Mouse (Mus musculus): ENCODE data around the gene Slc2a4. TPM values are rescaled to one million over a fixed set of nuclear protein-coding genes. Genes with fewer than 3 reads are reported as not detected.

The Slc2a4 gene
- polyA plus RNA-seq, 1 experiment: 78.6 TPM

DNA sequence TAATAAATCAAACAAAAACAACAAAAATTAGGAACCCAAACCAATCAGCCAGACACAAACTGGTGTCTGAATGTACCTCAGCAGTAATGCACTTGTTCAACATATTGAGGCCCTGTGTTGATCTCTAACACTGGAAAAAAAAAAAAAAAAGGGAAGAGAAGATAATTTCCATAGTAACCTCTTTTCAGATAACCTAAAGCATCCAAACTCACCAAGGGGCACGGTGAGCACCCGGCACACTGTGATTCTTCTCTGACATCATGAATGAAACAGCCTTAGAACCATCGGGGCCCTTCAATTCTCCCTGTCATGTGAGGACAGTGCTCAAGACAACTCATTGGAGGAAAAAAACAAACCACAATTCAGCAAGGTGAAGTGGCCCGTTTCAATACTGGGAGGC is 18.3 kb downstream of the Slc2a4 start:
- Histone ChIP-seq H3K4me3 (ENCODE audit: insufficient read depth, low read depth, low read length) (no peak overlapping the region), H3K4me1 (ENCODE audit: control insufficient read depth, insufficient read depth, low read length) (no peaks in the 10 kb centered on the region; the same call in 1 of the 2 replicates), H3K27me3 (replicated peaks; ENCODE audit: control insufficient read depth, insufficient read depth, low read length) (no peaks in the 10 kb centered on the region), H3K27ac (ENCODE audit: insufficient read depth, low read depth, low read length) (no peak overlapping the region), H3K36me3 (ENCODE audit: control insufficient read depth, insufficient read depth, low read length) (no peaks in the 10 kb centered on the region)
- WGBS: 80% methylated on average over 4 of the region's 4 CpGs
- no peak for DNase-seq
- TF ChIP-seq POLR2A (IDR thresholded peaks at IDR 0.05; ENCODE audit: low read depth, low read length): no peak
- no peak for TF ChIP-seq CTCF (conservative IDR thresholded peaks at IDR 0.05; ENCODE audit: insufficient read depth, insufficient read length, low read depth, low read length)

DNA sequence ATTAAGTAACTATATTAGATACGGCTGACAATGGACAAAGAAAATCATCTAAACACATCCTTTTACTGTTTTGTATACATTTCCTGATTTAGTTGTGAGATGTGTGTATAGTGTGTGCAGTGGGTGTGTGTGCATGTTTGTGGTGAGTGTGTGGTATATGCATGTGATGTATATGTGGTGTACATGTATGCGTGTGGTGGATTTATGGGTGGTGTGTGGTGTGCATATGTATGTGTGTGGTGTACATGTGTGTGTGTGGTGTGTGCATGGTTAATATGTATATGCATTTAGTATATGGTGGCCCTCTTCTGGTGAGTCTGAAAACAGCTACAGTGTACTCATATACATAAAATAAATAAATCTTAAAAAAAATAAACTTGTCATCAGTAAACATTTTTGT is 20.5 kb downstream of the Slc2a4 start:
- DNase-seq: no peak
- Histone ChIP-seq H3K36me3 (ENCODE audit: control insufficient read depth, insufficient read depth, low read length) (no peaks in the 10 kb centered on the region), H3K4me3 (ENCODE audit: insufficient read depth, low read depth, low read length) (no peak overlapping the region), H3K27me3 (replicated peaks; ENCODE audit: control insufficient read depth, insufficient read depth, low read length) (no peaks in the 10 kb centered on the region), H3K27ac (ENCODE audit: insufficient read depth, low read depth, low read length) (no peak overlapping the region), H3K4me1 (ENCODE audit: control insufficient read depth, insufficient read depth, low read length) (peaks cover 3% of the 10 kb centered on the region; the same call in 1 of the 2 replicates)
- 98% methylated on average over 2 of the region's 2 CpGs for WGBS
- TF ChIP-seq POLR2A (IDR thresholded peaks at IDR 0.05; ENCODE audit: low read depth, low read length) (no peak), CTCF (conservative IDR thresholded peaks at IDR 0.05; ENCODE audit: insufficient read depth, insufficient read length, low read depth, low read length) (no peak)

DNA sequence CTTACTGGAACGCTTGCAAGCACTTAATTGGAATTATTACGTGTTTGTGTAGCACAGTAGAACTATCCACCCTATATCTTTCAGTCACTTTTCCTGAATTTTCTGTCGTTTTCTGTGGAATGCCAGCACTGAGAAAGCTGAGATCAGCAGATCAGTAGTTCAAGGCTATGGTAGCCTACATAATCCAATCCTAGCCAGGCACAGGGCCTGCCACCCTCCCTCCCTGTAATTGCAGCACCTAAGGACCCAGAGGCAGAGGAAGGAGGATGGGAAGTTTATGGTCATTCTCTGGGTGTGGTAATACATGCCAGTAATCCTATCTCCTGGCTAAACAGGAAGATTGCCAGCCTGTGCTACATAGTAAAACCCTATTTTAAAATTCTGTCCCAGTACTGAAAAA is 25.2 kb downstream of the Slc2a4 start:
- no peak for TF ChIP-seq POLR2A (IDR thresholded peaks at IDR 0.05; ENCODE audit: low read depth, low read length)
- no peak for TF ChIP-seq CTCF (conservative IDR thresholded peaks at IDR 0.05; ENCODE audit: insufficient read depth, insufficient read length, low read depth, low read length)
- H3K4me3 ChIP-seq (ENCODE audit: insufficient read depth, low read depth, low read length): no peak overlapping the region
- H3K4me1 ChIP-seq (ENCODE audit: control insufficient read depth, insufficient read depth, low read length): peaks cover 6% of the 10 kb centered on the region; the same call in 1 of the 2 replicates
- H3K27ac ChIP-seq (ENCODE audit: insufficient read depth, low read depth, low read length): peak overlapping the region; percentile 20; the same call in 1 of the 2 replicates
- no peaks in the 10 kb centered on the region for H3K27me3 ChIP-seq (replicated peaks; ENCODE audit: control insufficient read depth, insufficient read depth, low read length)
- WGBS: 53% methylated on average over 3 of the region's 3 CpGs
- no peak for DNase-seq
- peaks cover 2% of the 10 kb centered on the region; the same call in 1 of the 2 replicates for H3K36me3 ChIP-seq (ENCODE audit: control insufficient read depth, insufficient read depth, low read length)

DNA sequence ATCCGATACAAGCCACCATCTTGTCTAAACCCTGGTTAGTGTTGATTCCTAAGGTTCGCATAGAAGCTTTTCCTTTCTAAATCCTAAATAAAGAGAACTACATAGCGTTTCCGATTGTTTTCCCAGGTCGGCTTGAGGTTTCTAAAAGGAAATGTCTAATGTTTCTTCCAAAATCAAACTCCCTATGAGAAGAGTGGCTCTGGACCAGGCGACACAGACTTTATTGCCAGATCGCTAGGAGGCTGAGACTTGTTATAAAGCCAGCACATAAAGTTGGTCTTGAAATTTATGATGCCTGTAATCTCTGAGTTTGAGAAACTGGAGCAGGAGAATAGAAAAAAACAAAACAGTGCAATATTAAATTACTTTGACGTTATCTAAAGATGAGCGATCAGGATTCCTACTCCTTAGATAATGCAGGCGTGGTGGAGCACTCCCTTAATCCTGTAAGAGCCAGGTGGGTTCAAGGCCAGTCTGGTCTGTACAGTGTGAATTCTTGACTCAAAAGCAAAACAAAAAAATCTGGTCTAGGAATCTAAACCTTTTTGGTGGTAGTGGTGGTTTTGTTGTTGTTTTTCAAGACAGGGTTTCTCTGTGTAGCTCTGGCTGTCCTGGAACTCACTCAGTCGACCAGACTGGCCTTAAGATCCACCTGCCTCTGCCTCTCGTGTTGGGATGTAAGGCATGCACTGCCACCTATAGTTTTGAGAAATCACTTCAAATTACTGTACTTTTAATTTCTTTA is 25.8 kb downstream of the Slc2a4 start:
- H3K4me3 ChIP-seq (ENCODE audit: insufficient read depth, low read depth, low read length): peak overlapping the region; percentile 56
- H3K27ac ChIP-seq (ENCODE audit: insufficient read depth, low read depth, low read length): peak overlapping the region; percentile 93
- peaks cover 4% of the 10 kb centered on the region; the same call in 1 of the 2 replicates for H3K36me3 ChIP-seq (ENCODE audit: control insufficient read depth, insufficient read depth, low read length)
- WGBS: 5% methylated on average over 12 of the region's 12 CpGs
- TF ChIP-seq POLR2A (IDR thresholded peaks at IDR 0.05; ENCODE audit: low read depth, low read length): no peak
- no peak for TF ChIP-seq CTCF (conservative IDR thresholded peaks at IDR 0.05; ENCODE audit: insufficient read depth, insufficient read length, low read depth, low read length)
- no peaks in the 10 kb centered on the region for H3K27me3 ChIP-seq (replicated peaks; ENCODE audit: control insufficient read depth, insufficient read depth, low read length)
- H3K4me1 ChIP-seq (ENCODE audit: control insufficient read depth, insufficient read depth, low read length): peaks cover 6% of the 10 kb centered on the region; the same call in 1 of the 2 replicates
- DNase-seq: no peak

DNA sequence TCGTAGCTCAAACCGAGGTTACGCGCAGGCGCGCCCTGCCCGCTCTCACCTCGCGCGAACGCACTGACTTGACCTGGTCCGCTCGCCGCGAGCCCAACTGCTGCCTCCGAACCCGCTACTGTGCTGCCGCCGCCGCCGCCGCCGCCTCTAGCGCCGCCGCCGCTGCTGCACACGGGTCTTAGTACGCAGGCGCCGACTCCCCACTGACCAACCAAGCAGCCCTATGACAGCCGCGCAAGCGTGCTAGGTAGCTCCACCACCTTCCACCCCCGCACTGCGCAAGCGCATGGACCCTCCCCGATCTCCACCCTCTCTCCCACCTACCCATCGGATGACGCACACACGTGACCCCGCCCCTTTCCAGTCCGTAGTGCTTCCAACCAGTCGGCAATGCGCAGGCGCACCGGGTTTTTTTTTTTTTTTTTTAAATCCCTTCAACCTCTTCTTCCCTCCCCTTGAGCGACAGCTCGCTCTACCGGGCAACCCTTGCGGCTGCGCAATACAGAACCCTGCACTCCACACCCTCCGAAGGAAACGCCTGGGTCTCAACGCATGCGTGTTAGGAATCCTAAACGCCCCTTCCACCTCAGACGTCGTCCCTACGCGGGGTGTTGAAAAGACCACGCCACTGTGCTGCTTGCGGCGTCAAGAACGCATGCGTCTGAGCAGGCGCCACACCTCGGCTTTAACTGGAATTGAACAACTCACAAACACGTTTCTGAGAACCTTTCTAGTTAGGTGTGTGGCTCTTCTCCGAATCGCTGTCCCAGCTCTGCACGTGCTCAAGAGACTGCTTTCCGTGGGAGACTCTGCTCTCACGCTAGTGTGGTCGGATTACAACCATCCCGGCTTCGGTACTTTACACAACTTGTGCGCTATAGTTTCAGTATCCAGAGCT is 26.6 kb downstream of the Slc2a4 start, which contains the start of gene Eif5a:
Gene Eif5a, minus strand, starts transcription at position 845 of the 898 bp plus-strand sequence.
- TF ChIP-seq POLR2A (IDR thresholded peaks at IDR 0.05; ENCODE audit: low read depth, low read length): peak; percentile 91
- TF ChIP-seq CTCF (conservative IDR thresholded peaks at IDR 0.05; ENCODE audit: insufficient read depth, insufficient read length, low read depth, low read length): peak; percentile 63
- Histone ChIP-seq H3K4me1 (ENCODE audit: control insufficient read depth, insufficient read depth, low read length) (peaks cover 6% of the 10 kb centered on the region; the same call in 1 of the 2 replicates), H3K4me3 (ENCODE audit: insufficient read depth, low read depth, low read length) (peak within 1 kb of the TSS; percentile 84), H3K36me3 (ENCODE audit: control insufficient read depth, insufficient read depth, low read length) (peaks cover 5% of the 10 kb centered on the region; the same call in 1 of the 2 replicates), H3K27ac (ENCODE audit: insufficient read depth, low read depth, low read length) (peak within 1 kb of the TSS; percentile 93), H3K27me3 (replicated peaks; ENCODE audit: control insufficient read depth, insufficient read depth, low read length) (no peaks in the 10 kb centered on the region)
- DNase-seq: peak; percentile 100
- under 1% methylated on average over 78 of the region's 78 CpGs for WGBS

DNA sequence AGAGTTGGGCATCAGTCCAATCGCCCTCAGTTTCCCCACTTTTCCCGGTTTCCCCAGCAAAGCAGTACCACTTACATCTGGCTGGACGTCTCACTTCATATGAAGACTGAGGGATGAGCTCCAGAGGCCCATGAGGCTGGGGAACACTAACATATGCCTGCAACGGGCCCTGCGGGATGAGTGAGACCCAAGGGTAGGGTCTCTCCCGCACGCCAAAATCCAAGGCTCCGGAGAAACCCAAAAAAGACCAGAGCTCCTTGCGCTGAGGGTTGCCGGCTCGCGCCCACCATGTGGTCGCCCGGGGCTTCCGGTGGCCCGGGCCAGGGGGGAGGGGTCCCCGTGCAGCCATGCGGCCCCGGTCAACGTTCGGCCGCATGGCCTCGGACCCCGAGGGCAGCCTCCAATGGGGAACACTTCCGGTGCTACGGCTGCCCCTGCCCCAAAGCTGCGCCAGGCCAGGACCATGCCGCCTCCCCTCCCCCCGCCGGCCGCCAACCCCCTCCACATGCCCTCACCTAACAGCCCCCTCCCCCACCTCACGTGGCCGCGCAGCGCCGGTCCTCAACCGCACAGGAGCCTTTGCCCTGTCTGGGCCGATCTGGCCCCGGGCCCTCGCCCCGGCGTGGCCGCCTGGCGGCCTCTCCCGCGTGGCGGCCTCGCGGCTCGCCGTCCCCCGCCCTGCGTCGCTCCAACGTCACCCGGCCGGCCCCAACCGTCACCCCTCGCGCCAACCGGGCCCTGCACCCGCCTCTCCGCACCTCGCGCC is 27.5 kb downstream of the Slc2a4 start:
- WGBS: under 1% methylated on average over 61 of the region's 65 CpGs
- no peaks in the 10 kb centered on the region for H3K27me3 ChIP-seq (replicated peaks; ENCODE audit: control insufficient read depth, insufficient read depth, low read length)
- peaks cover 6% of the 10 kb centered on the region; the same call in 1 of the 2 replicates for H3K4me1 ChIP-seq (ENCODE audit: control insufficient read depth, insufficient read depth, low read length)
- peak overlapping the region; percentile 93 for H3K27ac ChIP-seq (ENCODE audit: insufficient read depth, low read depth, low read length)
- H3K4me3 ChIP-seq (ENCODE audit: insufficient read depth, low read depth, low read length): peak overlapping the region; percentile 84
- peaks cover 9% of the 10 kb centered on the region; the same call in 1 of the 2 replicates for H3K36me3 ChIP-seq (ENCODE audit: control insufficient read depth, insufficient read depth, low read length)
- peak; percentile 64 for DNase-seq
- no peak for TF ChIP-seq CTCF (conservative IDR thresholded peaks at IDR 0.05; ENCODE audit: insufficient read depth, insufficient read length, low read depth, low read length)
- TF ChIP-seq POLR2A (IDR thresholded peaks at IDR 0.05; ENCODE audit: low read depth, low read length): no peak
